Mouse (Mus musculus): ENCODE results near the gene Sh3glb2.

- TF ChIP-seq CTCF (IDR thresholded peaks at IDR 0.05; ENCODE audit: low read depth, low read length), result no peak
- no peak for TF ChIP-seq POLR2A (IDR thresholded peaks at IDR 0.05; ENCODE audit: insufficient read depth, low read length)
Observed at GRCm38 (mm10) chr2:30402843-30403242, 43.7 kb upstream of the Sh3glb2 start.
